Mouse (Mus musculus) erythroblast, embryonic 14.5 days (primary cell): Measurements from ENCODE around the gene Hist1h2ap.
"Not testable (repeated sequence)": the region's sequence is repeated elsewhere in the genome, so short reads cannot be mapped to it uniquely, and the experiment has no call there.

Source experiments
- GATA1 ChIP-seq: IDR thresholded peaks from 2 replicates; pipeline ENCODE4 v1.6.1; 2012; ENCODE audit warnings: low read length, inconsistent platforms, mixed read lengths
- TAL1 ChIP-seq: IDR thresholded peaks from 3 replicates; pipeline ENCODE4 v1.6.1; 2012; ENCODE audit warnings: low read length, inconsistent platforms, mixed read lengths

DNA sequence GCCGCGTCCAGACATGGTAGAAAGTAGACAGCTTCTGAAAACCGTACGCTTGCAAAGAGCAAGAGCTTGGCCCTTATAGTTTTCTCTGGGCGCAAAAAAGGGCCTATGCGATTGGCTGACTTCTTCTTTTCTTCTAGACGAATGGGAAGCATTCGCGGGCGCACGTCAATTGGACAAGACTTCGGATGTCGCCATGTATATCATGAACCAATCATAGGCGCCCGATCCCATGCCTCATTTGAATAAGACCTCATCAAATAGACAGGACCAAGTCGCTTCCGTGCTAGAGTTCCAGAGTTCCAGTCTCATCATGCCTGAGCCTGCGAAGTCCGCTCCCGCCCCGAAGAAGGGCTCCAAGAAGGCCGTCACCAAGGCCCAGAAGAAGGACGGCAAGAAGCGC lies at the start of gene Hist1h2ap, which contains the start of gene Hist1h2br:
- not testable (repeated sequence) for TF ChIP-seq TAL1, GATA1
